Mouse (Mus musculus) heart, adult 2 months (tissue): ENCODE data around the gene Snrpd3.

Source experiments
- CTCF ChIP-seq: fragments of 200-600 bp; IDR thresholded peaks from 2 replicates; pipeline ENCODE4 v1.8.1; 2022; ENCODE audit warnings: antibody characterized with exemption, mild to moderate bottlenecking, moderate library complexity
- EP300 ChIP-seq: fragments of 200-500 bp; IDR thresholded peaks from 2 replicates; pipeline ENCODE4 v1.6.1; 2011; ENCODE audit warnings: low read depth, low read length, control low read depth; ENCODE audit not compliant: insufficient read depth

DNA sequence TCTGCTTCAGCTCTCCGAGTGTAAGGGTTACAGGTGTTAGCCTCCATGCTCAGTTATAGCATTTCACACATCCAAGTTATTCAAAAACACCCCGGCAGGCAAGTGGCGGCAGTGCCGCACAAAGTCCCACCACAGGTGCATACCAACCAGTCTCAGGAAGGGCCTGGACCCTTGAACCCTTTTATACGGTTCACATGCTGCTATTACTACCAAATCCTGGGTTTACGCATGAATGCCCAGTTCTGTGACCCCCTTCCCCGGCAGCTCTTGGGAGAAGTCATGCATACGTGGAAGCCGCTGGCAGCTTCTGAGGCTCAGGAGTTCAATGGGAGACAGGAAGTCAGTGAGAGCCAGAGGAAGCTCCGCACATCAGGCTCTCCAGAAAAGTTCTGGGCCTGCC is 55.8 kb downstream of the Snrpd3 start:
- TF ChIP-seq CTCF (no peak), EP300 (no peak)
